Mouse (Mus musculus): Measurements from ENCODE around the gene Cideb. TPM values are rescaled to one million over a fixed set of nuclear protein-coding genes. Genes with fewer than 3 reads are reported as not detected.

Gene Cideb
- polyA plus RNA-seq, 1 experiment: not detected

DNA sequence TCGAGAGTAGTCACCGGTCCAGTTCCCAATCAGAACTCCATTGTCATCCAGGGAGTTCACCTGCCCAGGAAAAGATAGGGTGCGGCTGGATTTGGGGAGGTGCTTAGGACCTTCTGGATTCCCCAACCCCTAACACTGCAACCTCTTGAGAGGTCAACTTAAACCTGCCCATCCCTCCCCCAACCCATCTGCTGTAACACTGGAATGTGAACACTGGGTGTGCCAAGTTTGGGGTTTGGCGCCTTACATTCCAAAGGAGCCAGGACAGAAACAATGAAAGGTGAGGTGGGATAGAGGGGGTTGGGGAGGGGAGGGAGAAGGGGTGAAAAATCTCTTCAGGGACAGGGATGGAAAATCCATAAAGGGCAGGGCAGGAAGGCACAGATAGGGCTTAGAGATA, 48.7 kb downstream of the Cideb start:
- Histone ChIP-seq H3K9ac (ENCODE audit: low read depth, poor library complexity, severe bottlenecking) (no peak overlapping the region), H3K9me3 (replicated peaks; ENCODE audit: control insufficient read depth, insufficient read depth, low read length, poor library complexity, severe bottlenecking) (no peaks in the 10 kb centered on the region), H3K4me3 (ENCODE audit: low read depth, low read length) (peak overlapping the region; percentile 4; the same call in 1 of the 2 replicates), H3K27me3 (ENCODE audit: control insufficient read depth, insufficient read depth, low read length, poor library complexity, severe bottlenecking) (no peaks in the 10 kb centered on the region), H3K36me3 (ENCODE audit: control insufficient read depth, insufficient read depth, low read length, poor library complexity, severe bottlenecking) (no peaks in the 10 kb centered on the region), H3K27ac (ENCODE audit: insufficient read depth, low read length) (peak overlapping the region; percentile 80), H3K4me1 (ENCODE audit: control insufficient read depth, insufficient read depth, low read length) (peaks cover 18% of the 10 kb centered on the region)
- TF ChIP-seq POLR2A (IDR thresholded peaks at IDR 0.05; ENCODE audit: insufficient read depth, low read length) (no peak), CTCF (IDR thresholded peaks at IDR 0.05; ENCODE audit: low read depth, low read length) (no peak), EP300 (IDR thresholded peaks at IDR 0.05; ENCODE audit: insufficient read depth, low read depth, low read length) (peak; percentile 70)

GRCm38 (mm10) chr14:55707397-55707796, 50.9 kb downstream of the Cideb start:
- Histone ChIP-seq H3K27me3 (ENCODE audit: control insufficient read depth, insufficient read depth, low read length, poor library complexity, severe bottlenecking) (no peaks in the 10 kb centered on the region), H3K9ac (ENCODE audit: low read depth, poor library complexity, severe bottlenecking) (no peak overlapping the region), H3K27ac (ENCODE audit: insufficient read depth, low read length) (no peak overlapping the region), H3K4me3 (ENCODE audit: low read depth, low read length) (no peak overlapping the region), H3K9me3 (replicated peaks; ENCODE audit: control insufficient read depth, insufficient read depth, low read length, poor library complexity, severe bottlenecking) (no peaks in the 10 kb centered on the region), H3K4me1 (ENCODE audit: control insufficient read depth, insufficient read depth, low read length) (peaks cover 16% of the 10 kb centered on the region), H3K36me3 (ENCODE audit: control insufficient read depth, insufficient read depth, low read length, poor library complexity, severe bottlenecking) (peaks cover 3% of the 10 kb centered on the region; the same call in 1 of the 2 replicates)
- TF ChIP-seq CTCF (IDR thresholded peaks at IDR 0.05; ENCODE audit: low read depth, low read length) (no peak), EP300 (IDR thresholded peaks at IDR 0.05; ENCODE audit: insufficient read depth, low read depth, low read length) (no peak)

DNA sequence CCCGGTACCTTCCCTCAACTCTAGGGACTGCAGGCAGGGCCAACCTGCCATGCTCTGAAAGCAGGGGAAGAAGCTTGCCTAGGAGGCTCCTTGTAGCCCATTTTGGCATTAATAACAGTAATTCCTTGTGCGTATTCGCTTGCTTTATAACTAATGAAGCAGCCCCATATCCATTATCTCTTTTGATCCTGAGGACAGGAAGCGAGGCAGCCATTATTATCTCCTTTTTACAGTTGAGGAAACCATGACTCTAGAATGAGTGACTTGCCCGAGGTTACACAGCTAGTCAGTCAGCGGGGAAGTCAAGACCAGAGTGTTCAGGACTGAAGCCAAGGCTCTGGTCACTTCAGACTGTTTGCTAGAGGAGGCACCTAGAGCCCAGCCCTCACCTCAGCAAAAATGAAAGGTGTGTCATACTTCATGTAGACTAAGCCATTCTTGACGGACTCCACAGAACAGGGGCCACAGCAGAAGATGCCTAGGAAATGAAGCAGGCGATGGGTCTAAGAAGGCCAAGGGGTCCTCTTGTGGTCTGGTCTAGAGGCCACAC, 52.1 kb downstream of the Cideb start:
- H3K27me3 ChIP-seq (ENCODE audit: control insufficient read depth, insufficient read depth, low read length, poor library complexity, severe bottlenecking): no peaks in the 10 kb centered on the region
- H3K9ac ChIP-seq (ENCODE audit: low read depth, poor library complexity, severe bottlenecking): no peak overlapping the region
- peaks cover 3% of the 10 kb centered on the region; the same call in 1 of the 2 replicates for H3K36me3 ChIP-seq (ENCODE audit: control insufficient read depth, insufficient read depth, low read length, poor library complexity, severe bottlenecking)
- TF ChIP-seq POLR2A (IDR thresholded peaks at IDR 0.05; ENCODE audit: insufficient read depth, low read length) (no peak), CTCF (IDR thresholded peaks at IDR 0.05; ENCODE audit: low read depth, low read length) (no peak), EP300 (IDR thresholded peaks at IDR 0.05; ENCODE audit: insufficient read depth, low read depth, low read length) (no peak)
- H3K4me3 ChIP-seq (ENCODE audit: low read depth, low read length): no peak overlapping the region
- peaks cover 14% of the 10 kb centered on the region for H3K4me1 ChIP-seq (ENCODE audit: control insufficient read depth, insufficient read depth, low read length)
- H3K9me3 ChIP-seq (replicated peaks; ENCODE audit: control insufficient read depth, insufficient read depth, low read length, poor library complexity, severe bottlenecking): no peaks in the 10 kb centered on the region
- no peak overlapping the region for H3K27ac ChIP-seq (ENCODE audit: insufficient read depth, low read length)

Other genes with a start within 250 kb of the Cideb start
- not detected in 2 replicates for gene Cpne6, start 248.0 kb downstream of the Cideb start, polyA plus RNA-seq (2011; ENCODE audit: insufficient read depth, insufficient read length, low read depth, missing spikeins)
- not detected in 2 replicates for gene Nrl, start 233.5 kb downstream of the Cideb start, polyA plus RNA-seq (2011; ENCODE audit: insufficient read depth, insufficient read length, low read depth, missing spikeins)
- gene Pck2, start 218.2 kb downstream of the Cideb start, polyA plus RNA-seq (2011; ENCODE audit: insufficient read depth, insufficient read length, low read depth, missing spikeins): 18.0 and 21.2 TPM in 2 replicates
- 25.6 and 34.7 TPM in 2 replicates for gene Dcaf11, start 198.5 kb downstream of the Cideb start, polyA plus RNA-seq (2011; ENCODE audit: insufficient read depth, insufficient read length, low read depth, missing spikeins)
- not detected in 2 replicates for gene A730061H03Rik, start 198.1 kb downstream of the Cideb start, polyA plus RNA-seq (2011; ENCODE audit: insufficient read depth, insufficient read length, low read depth, missing spikeins)
- gene Fitm1, start 182.8 kb downstream of the Cideb start, polyA plus RNA-seq (2011; ENCODE audit: insufficient read depth, insufficient read length, low read depth, missing spikeins): 1.5 TPM in 1 of 2 replicates, not detected in the other
- gene Psme1, start 180.3 kb downstream of the Cideb start, polyA plus RNA-seq (2011; ENCODE audit: insufficient read depth, insufficient read length, low read depth, missing spikeins): 188 and 199 TPM in 2 replicates
- 5.3 and 6.1 TPM in 2 replicates for gene Emc9, start 173.2 kb downstream of the Cideb start, polyA plus RNA-seq (2011; ENCODE audit: insufficient read depth, insufficient read length, low read depth, missing spikeins)
- 195 and 200 TPM in 2 replicates for gene Psme2, start 167.3 kb downstream of the Cideb start, polyA plus RNA-seq (2011; ENCODE audit: insufficient read depth, insufficient read length, low read depth, missing spikeins)
- gene Rnf31, start 166.8 kb downstream of the Cideb start, polyA plus RNA-seq (2011; ENCODE audit: insufficient read depth, insufficient read length, low read depth, missing spikeins): 31.6 and 39.1 TPM in 2 replicates
- 9.6 and 10.9 TPM in 2 replicates for gene Irf9, start 154.9 kb downstream of the Cideb start, polyA plus RNA-seq (2011; ENCODE audit: insufficient read depth, insufficient read length, low read depth, missing spikeins)
- gene Rec8, start 140.4 kb downstream of the Cideb start, polyA plus RNA-seq (2011; ENCODE audit: insufficient read depth, insufficient read length, low read depth, missing spikeins): 16.4 and 20.6 TPM in 2 replicates
- gene Ipo4, start 122.5 kb downstream of the Cideb start, polyA plus RNA-seq (2011; ENCODE audit: insufficient read depth, insufficient read length, low read depth, missing spikeins): 69.4 and 88.5 TPM in 2 replicates
- gene Gm49378, start 120.6 kb downstream of the Cideb start, polyA plus RNA-seq (2011; ENCODE audit: insufficient read depth, insufficient read length, low read depth, missing spikeins): 9.8 and 14.1 TPM in 2 replicates
- gene Tm9sf1, start 114.7 kb downstream of the Cideb start, polyA plus RNA-seq (2011; ENCODE audit: insufficient read depth, insufficient read length, low read depth, missing spikeins): 22.7 and 25.1 TPM in 2 replicates
- gene Tssk4, start 108.3 kb downstream of the Cideb start, polyA plus RNA-seq (2011; ENCODE audit: insufficient read depth, insufficient read length, low read depth, missing spikeins): not detected in 2 replicates
- 33.2 and 36.0 TPM in 2 replicates for gene Mdp1, start 98.0 kb downstream of the Cideb start, polyA plus RNA-seq (2011; ENCODE audit: insufficient read depth, insufficient read length, low read depth, missing spikeins)
- gene Gmpr2, start 86.5 kb downstream of the Cideb start, polyA plus RNA-seq (2011; ENCODE audit: insufficient read depth, insufficient read length, low read depth, missing spikeins): 22.2 and 26.7 TPM in 2 replicates
- gene Nedd8, start 86.3 kb downstream of the Cideb start, polyA plus RNA-seq (2011; ENCODE audit: insufficient read depth, insufficient read length, low read depth, missing spikeins): 229 and 241 TPM in 2 replicates
- 50.9 and 63.6 TPM in 2 replicates for gene Tinf2, start 76.6 kb downstream of the Cideb start, polyA plus RNA-seq (2011; ENCODE audit: insufficient read depth, insufficient read length, low read depth, missing spikeins)
- gene Tgm1, start 44.5 kb downstream of the Cideb start, polyA plus RNA-seq (2011; ENCODE audit: insufficient read depth, insufficient read length, low read depth, missing spikeins): 24.3 and 26.9 TPM in 2 replicates
- gene Rabggta, start 36.2 kb downstream of the Cideb start, polyA plus RNA-seq (2011; ENCODE audit: insufficient read depth, insufficient read length, low read depth, missing spikeins): 39.6 and 42.5 TPM in 2 replicates
- 34.7 and 38.9 TPM in 2 replicates for gene Dhrs1, start 12.8 kb downstream of the Cideb start, polyA plus RNA-seq (2011; ENCODE audit: insufficient read depth, insufficient read length, low read depth, missing spikeins)
- 56.2 and 59.8 TPM in 2 replicates for gene Nop9, start 12.8 kb downstream of the Cideb start, polyA plus RNA-seq (2011; ENCODE audit: insufficient read depth, insufficient read length, low read depth, missing spikeins)
- gene Ltb4r2, start 3.0 kb upstream of the Cideb start, polyA plus RNA-seq (2011; ENCODE audit: insufficient read depth, insufficient read length, low read depth, missing spikeins): 5.3 and 6.8 TPM in 2 replicates
- gene Ltb4r1, start 7.5 kb upstream of the Cideb start, polyA plus RNA-seq (2011; ENCODE audit: insufficient read depth, insufficient read length, low read depth, missing spikeins): 2.6 and 3.0 TPM in 2 replicates
- 0.30 and 1.2 TPM in 2 replicates for gene Adcy4, start 25.6 kb upstream of the Cideb start, polyA plus RNA-seq (2011; ENCODE audit: insufficient read depth, insufficient read length, low read depth, missing spikeins)
- gene Ripk3, start 30.4 kb upstream of the Cideb start, polyA plus RNA-seq (2011; ENCODE audit: insufficient read depth, insufficient read length, low read depth, missing spikeins): 11.0 and 16.4 TPM in 2 replicates
- gene Nfatc4, start 64.7 kb upstream of the Cideb start, polyA plus RNA-seq (2011; ENCODE audit: insufficient read depth, insufficient read length, low read depth, missing spikeins): 57.0 and 57.7 TPM in 2 replicates
- gene Nynrin, start 95.6 kb upstream of the Cideb start, polyA plus RNA-seq (2011; ENCODE audit: insufficient read depth, insufficient read length, low read depth, missing spikeins): 21.5 and 24.6 TPM in 2 replicates
- gene Cbln3, start 125.9 kb upstream of the Cideb start, polyA plus RNA-seq (2011; ENCODE audit: insufficient read depth, insufficient read length, low read depth, missing spikeins): 0.21 and 0.27 TPM in 2 replicates
- gene Khnyn, start 126.5 kb upstream of the Cideb start, polyA plus RNA-seq (2011; ENCODE audit: insufficient read depth, insufficient read length, low read depth, missing spikeins): 29.8 and 30.9 TPM in 2 replicates
- gene Sdr39u1, start 141.8 kb upstream of the Cideb start, polyA plus RNA-seq (2011; ENCODE audit: insufficient read depth, insufficient read length, low read depth, missing spikeins): 7.9 and 13.2 TPM in 2 replicates
- gene Cma1, start 186.2 kb upstream of the Cideb start, polyA plus RNA-seq (2011; ENCODE audit: insufficient read depth, insufficient read length, low read depth, missing spikeins): not detected in 2 replicates
- gene Cma2, start 192.5 kb upstream of the Cideb start, polyA plus RNA-seq (2011; ENCODE audit: insufficient read depth, insufficient read length, low read depth, missing spikeins): not detected in 2 replicates